Mouse (Mus musculus): Measurements from ENCODE around the gene Camta2. TPM values are rescaled to one million over a fixed set of nuclear protein-coding genes. Genes with fewer than 3 reads are reported as not detected.

The Camta2 gene
- polyA plus RNA-seq, 1 experiment from 2014 or later, result 16.4 TPM

DNA sequence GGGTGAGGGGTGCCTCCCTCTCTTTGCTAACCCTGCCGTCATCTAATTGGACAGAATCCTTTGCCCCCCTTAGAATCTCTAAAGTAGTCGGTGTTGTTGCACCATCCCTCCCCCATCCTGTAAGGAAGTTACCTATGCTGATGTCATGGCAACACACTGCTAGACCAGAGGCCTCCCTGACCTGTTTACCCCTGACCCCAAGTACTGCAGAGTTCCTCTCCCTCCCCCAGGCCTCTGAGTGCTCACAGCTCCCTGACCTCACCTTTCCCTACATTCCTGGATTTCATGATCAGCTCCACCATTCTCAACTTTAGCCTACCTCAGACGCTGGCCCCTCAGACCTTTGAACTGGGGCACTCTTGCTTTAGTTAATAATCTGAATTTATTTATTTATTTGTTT, 18.2 kb upstream of the Camta2 start:
- H3K4me2 ChIP-seq (replicated peaks), result no peak overlapping the region
- H3K9ac ChIP-seq (replicated peaks), result no peak overlapping the region
- H3K4me1 ChIP-seq (replicated peaks), result peaks cover 17% of the 10 kb centered on the region
- no peak for ATAC-seq
- peaks cover 75% of the 10 kb centered on the region for H3K36me3 ChIP-seq
- no peak overlapping the region for H3K27ac ChIP-seq
- 92% methylated on average over 3 of the region's 3 CpGs for WGBS
- no peaks in the 10 kb centered on the region for H3K9me3 ChIP-seq
- H3K27me3 ChIP-seq, result no peaks in the 10 kb centered on the region
- H3K4me3 ChIP-seq (replicated peaks), result no peak overlapping the region

GRCm38 (mm10) chr11:70702781-70703180, 14.9 kb upstream of the Camta2 start:
- Histone ChIP-seq H3K4me1 (replicated peaks) (peaks cover 25% of the 10 kb centered on the region), H3K9ac (replicated peaks) (peak overlapping the region; percentile 58), H3K4me3 (replicated peaks) (no peak overlapping the region), H3K9me3 (no peaks in the 10 kb centered on the region), H3K27me3 (no peaks in the 10 kb centered on the region), H3K27ac (no peak overlapping the region), H3K36me3 (peaks cover 45% of the 10 kb centered on the region), H3K4me2 (replicated peaks) (peak overlapping the region; percentile 85; the same call in 1 of the 2 replicates)
- WGBS, result 83% methylated on average over 6 of the region's 6 CpGs
- no peak for ATAC-seq

DNA sequence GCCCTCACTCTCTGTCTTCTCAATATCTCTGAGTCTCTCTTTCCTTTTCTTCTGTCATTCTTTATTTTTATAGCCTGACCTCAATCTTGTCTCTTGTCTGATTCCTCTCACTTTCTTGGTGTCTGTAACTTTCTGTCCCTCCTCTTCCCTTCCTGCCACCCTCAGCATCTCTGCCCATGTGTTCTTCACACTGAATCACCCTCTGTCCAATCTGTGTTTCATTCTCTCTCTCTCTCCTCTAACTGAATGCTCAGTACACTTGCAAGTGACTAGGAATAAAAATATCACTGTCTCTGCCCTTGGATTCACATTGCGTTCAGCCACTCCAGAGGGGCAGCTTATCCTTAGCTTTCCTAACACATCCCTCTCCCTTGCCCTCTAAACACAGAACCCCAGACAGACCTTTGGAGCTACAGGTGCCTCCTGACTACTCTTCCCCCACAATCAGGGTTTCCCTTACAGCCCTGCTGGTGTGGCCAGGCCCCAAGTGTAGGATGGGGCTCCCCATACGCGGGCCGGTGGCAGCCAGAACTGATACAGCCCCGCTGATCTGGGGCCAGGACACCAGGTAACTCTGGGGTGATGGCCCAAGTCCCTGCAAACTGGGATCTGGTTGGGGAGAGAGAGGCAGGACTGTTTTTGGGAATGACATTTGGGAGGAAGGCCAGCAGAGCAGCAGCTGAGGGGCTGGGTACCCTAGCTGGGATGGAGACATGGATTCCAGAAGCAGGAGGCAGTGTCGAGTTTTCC, 14.3 kb upstream of the Camta2 start:
- no peak overlapping the region for H3K27ac ChIP-seq
- 84% methylated on average over 6 of the region's 6 CpGs for WGBS
- no peaks in the 10 kb centered on the region for H3K27me3 ChIP-seq
- H3K4me1 ChIP-seq (replicated peaks), result peaks cover 25% of the 10 kb centered on the region
- peak overlapping the region; percentile 85 for H3K4me2 ChIP-seq (replicated peaks)
- H3K9ac ChIP-seq (replicated peaks), result peak overlapping the region; percentile 58
- H3K4me3 ChIP-seq (replicated peaks), result no peak overlapping the region
- ATAC-seq, result no peak
- peaks cover 39% of the 10 kb centered on the region for H3K36me3 ChIP-seq
- H3K9me3 ChIP-seq, result no peaks in the 10 kb centered on the region

DNA sequence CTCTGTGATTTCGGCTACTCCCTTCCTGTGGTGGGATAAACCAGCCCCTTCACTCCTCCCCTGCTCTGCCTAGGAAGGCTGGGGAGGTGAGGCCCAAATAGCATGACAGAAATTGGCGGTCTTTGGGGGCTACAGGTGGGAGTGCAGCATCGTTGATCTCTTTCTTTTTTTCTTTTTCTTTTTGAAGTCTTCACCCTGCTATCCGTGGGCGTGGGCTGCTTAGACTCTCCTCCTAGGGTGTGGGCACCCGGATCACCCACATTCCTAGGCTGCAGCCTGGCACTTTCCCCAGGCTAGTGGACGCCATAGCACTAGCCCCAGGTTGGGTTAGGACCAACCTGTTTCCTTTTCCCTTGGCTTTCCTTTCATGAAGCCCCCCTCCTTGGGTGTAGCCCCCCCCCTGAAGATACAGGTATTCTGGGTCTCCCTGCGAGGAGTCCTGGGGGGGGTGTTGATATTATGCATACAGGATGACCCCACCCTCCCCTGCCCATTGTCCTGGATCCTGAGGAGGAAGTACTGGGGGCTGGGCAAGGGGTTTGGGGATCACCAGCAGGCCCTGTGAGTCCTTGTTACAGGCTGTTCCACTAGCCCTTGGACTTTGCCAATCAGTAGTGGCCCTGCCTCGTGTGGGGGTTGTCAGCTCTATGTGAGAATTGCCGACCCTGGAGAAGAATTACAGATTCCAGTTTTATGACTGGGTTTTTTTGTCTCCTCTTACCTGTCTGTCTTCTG, 13.5 kb upstream of the Camta2 start:
- 21% methylated on average over 10 of the region's 10 CpGs for WGBS
- H3K36me3 ChIP-seq, result peaks cover 31% of the 10 kb centered on the region
- H3K9ac ChIP-seq (replicated peaks), result peak overlapping the region; percentile 94
- peaks cover 25% of the 10 kb centered on the region for H3K4me1 ChIP-seq (replicated peaks)
- H3K4me3 ChIP-seq (replicated peaks), result peak overlapping the region; percentile 80
- H3K27ac ChIP-seq, result no peak overlapping the region
- 0 out of 2 replicates have a peak, but pooled peaks have one; percentile 11 for ATAC-seq
- no peaks in the 10 kb centered on the region for H3K9me3 ChIP-seq
- peak overlapping the region; percentile 85 for H3K4me2 ChIP-seq (replicated peaks)
- H3K27me3 ChIP-seq, result no peaks in the 10 kb centered on the region

- H3K9ac ChIP-seq (replicated peaks), result peak overlapping the region; percentile 94
- H3K27me3 ChIP-seq, result no peaks in the 10 kb centered on the region
- H3K27ac ChIP-seq, result peak overlapping the region; percentile 91
- peaks cover 23% of the 10 kb centered on the region for H3K36me3 ChIP-seq
- peak overlapping the region; percentile 80 for H3K4me3 ChIP-seq (replicated peaks)
- H3K4me1 ChIP-seq (replicated peaks), result peaks cover 25% of the 10 kb centered on the region
- under 1% methylated on average over 29 of the region's 34 CpGs for WGBS
- peak overlapping the region; percentile 85 for H3K4me2 ChIP-seq (replicated peaks)
- ATAC-seq, result peak; percentile 63
- no peaks in the 10 kb centered on the region for H3K9me3 ChIP-seq
These were observed 12.7 kb upstream of the Camta2 start for GRCm38 (mm10) chr11:70700613-70701012.

DNA sequence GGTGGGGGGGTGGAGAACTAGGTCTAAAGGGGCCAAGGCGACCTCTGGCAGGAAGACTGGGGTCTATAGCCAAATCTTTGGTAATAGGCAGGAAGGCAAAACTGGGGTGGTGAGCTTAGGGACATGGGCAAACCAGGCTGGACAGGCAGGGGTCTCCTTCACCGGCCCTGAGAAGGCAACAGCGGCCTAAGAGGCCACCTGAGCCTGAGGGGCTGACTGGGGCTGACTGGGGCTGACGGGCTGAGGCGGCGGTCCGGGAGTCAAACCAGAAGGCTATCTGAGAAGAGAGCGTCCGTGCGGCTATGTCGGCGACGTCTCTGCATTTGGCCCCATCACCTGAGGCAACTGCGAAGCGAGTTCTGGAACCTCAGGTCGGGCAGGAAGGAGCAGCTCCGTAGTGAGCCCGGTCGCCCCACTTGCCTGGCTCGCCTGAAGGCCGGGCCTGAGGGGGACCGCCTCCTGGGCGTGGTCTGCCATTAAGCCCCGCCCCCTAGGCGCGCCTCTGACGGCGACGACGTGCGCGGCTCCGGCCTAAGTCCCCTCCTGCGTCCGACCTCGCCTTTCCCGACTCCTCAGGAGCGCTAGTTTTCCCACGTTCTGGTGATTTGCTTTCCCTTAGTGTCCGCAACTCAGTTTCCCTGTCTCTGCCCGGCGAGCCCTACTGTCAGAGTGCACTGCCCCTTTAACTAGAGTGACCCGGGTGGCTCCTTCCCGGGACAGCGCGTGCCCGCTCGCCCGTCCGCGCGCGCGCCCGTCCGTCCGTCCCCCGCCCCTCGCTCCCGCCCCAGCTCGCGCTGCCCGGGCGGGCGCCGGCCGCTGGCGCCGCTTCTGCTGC, 12.0 kb upstream of the Camta2 start, which contains the start of the genes Inca1 and Kif1c:
Gene Inca1, minus strand, starts transcription at position 434 of the 835 bp plus-strand sequence.
Gene Kif1c, plus strand, starts transcription at position 827 of the 835 bp plus-strand sequence.
- ATAC-seq, result peak; percentile 94
- WGBS, result 1% methylated on average over 69 of the region's 69 CpGs
- peak within 1 kb of the TSS; percentile 94 for H3K9ac ChIP-seq (replicated peaks)

DNA sequence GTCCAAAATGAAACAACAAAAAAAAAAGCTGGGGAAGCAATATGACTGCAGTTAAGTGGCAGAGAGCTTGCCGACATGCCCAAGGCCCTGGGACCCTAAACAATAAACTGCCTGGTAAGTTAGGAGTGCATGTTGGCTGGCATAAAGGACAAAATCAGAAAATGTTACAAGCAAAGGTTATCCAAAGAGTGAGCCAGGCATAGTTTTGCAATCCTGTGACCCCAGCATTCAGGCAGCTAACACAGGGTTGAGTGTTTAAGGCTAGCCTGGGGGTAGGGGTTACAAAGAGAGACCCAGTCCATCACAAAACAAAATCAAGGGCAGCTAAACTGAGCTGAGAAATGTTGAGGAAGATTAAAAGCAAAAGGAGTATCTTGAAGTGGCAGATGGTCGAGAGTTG, 11.1 kb upstream of the Camta2 start:
- WGBS, result 80% methylated on average over 2 of the region's 2 CpGs

More for the DNA sequence above, 12.0 kb upstream of the Camta2 start, which contains the start of the genes Inca1 and Kif1c:
- Histone ChIP-seq H3K4me1 (replicated peaks) (peaks cover 25% of the 10 kb centered on the region), H3K36me3 (peaks cover 16% of the 10 kb centered on the region), H3K27me3 (no peaks in the 10 kb centered on the region), H3K4me3 (replicated peaks) (peak within 1 kb of the TSS; percentile 80), H3K27ac (peak within 1 kb of the TSS; percentile 91), H3K9me3 (no peaks in the 10 kb centered on the region), H3K4me2 (replicated peaks) (peak within 1 kb of the TSS; percentile 85)

DNA sequence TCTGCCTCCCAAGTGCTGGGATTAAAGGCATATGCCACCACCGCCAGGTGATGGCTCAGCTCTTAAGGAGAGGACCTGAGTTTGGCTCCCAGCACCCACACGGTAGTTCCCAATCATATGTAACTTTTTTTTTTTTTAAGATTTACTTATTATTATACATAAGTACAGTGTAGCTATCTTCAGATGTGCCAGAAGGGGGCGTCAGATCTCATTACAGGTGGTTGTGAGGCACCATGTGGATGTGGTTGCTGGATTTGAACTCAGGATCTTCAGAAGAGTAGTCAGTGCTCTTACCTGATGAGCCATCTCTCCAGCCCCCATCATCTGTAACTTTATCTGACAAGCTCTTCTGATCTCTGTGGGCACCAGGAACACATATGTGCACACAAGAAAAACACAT, 9.5 kb upstream of the Camta2 start:
- Histone ChIP-seq H3K9me3 (no peaks in the 10 kb centered on the region), H3K9ac (replicated peaks) (no peak overlapping the region), H3K4me2 (replicated peaks) (no peak overlapping the region), H3K36me3 (no peaks in the 10 kb centered on the region), H3K4me1 (replicated peaks) (peaks cover 20% of the 10 kb centered on the region), H3K27ac (no peak overlapping the region), H3K4me3 (replicated peaks) (no peak overlapping the region), H3K27me3 (no peaks in the 10 kb centered on the region)
- no peak for ATAC-seq
- 74% methylated on average over 3 of the region's 3 CpGs for WGBS

More for the DNA sequence above, 11.1 kb upstream of the Camta2 start:
- Histone ChIP-seq H3K4me2 (replicated peaks) (no peak overlapping the region), H3K9ac (replicated peaks) (no peak overlapping the region), H3K36me3 (peaks cover 8% of the 10 kb centered on the region), H3K9me3 (no peaks in the 10 kb centered on the region), H3K4me3 (replicated peaks) (no peak overlapping the region), H3K27me3 (no peaks in the 10 kb centered on the region), H3K27ac (no peak overlapping the region), H3K4me1 (replicated peaks) (peaks cover 25% of the 10 kb centered on the region)
- no peak for ATAC-seq

GRCm38 (mm10) chr11:70693504-70693903, 5.6 kb upstream of the Camta2 start:
- H3K9me3 ChIP-seq, result no peaks in the 10 kb centered on the region
- 69% methylated on average over 3 of the region's 3 CpGs for WGBS
- ATAC-seq, result no peak

DNA sequence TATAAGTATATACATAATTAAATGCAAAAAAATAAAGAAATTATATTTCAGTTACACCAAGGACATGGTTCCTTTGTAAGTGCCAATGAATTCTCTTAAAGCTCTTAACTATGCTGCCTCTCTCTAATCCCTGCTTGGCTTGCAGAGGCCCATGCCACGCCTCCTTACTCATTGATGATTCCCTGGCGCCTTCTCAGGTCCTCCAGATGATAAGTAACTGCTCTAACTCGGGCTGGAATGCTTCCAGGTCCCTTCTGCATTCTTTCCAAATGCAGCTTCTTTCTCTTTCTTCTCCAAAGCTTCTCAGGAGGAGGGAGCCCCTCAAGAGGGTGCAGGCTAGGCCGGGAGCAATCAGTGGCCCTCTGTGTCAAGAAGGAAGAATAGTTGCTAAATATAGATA, 1.7 kb upstream of the Camta2 start:
- H3K9ac ChIP-seq (replicated peaks), result no peak overlapping the region
- H3K4me1 ChIP-seq (replicated peaks), result peaks cover 29% of the 10 kb centered on the region
- WGBS, result 56% methylated on average over 4 of the region's 4 CpGs
- no peak overlapping the region for H3K27ac ChIP-seq
- H3K9me3 ChIP-seq, result no peaks in the 10 kb centered on the region
- ATAC-seq, result no peak
- H3K36me3 ChIP-seq, result peaks cover 10% of the 10 kb centered on the region
- H3K27me3 ChIP-seq, result no peaks in the 10 kb centered on the region
- H3K4me3 ChIP-seq (replicated peaks), result no peak overlapping the region
- no peak overlapping the region for H3K4me2 ChIP-seq (replicated peaks)

More at GRCm38 (mm10) chr11:70693504-70693903, 5.6 kb upstream of the Camta2 start:
- Histone ChIP-seq H3K4me2 (replicated peaks) (no peak overlapping the region), H3K27ac (no peak overlapping the region), H3K27me3 (no peaks in the 10 kb centered on the region), H3K9ac (replicated peaks) (no peak overlapping the region), H3K4me3 (replicated peaks) (no peak overlapping the region), H3K4me1 (replicated peaks) (peaks cover 6% of the 10 kb centered on the region), H3K36me3 (no peaks in the 10 kb centered on the region)

DNA sequence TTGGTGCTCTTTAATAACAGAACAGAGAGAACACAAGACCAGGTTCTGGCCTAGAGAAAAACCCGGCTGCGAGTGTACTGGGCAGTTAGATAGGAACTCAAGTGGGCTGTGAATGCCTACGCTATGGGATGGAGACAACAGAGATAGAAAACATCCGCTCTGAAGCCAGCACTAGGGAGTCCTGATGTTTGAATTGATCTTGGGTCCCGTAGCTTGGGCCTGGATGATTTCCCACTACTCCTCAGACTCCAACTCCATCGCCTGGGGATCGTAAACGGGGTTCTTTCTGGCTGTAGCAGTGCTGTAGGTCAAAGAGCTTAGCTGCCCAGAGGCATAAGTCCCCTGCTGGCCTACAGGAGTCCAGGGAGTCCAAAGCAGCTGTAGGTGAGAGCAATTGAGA, 467 bp upstream of the Camta2 start:
- 8% methylated on average over 8 of the region's 8 CpGs for WGBS
- H3K27me3 ChIP-seq, result no peaks in the 10 kb centered on the region
- H3K4me2 ChIP-seq (replicated peaks), result peak overlapping the region; percentile 75
- H3K4me3 ChIP-seq (replicated peaks), result peak overlapping the region; percentile 88
- ATAC-seq, result no peak
- H3K4me1 ChIP-seq (replicated peaks), result peaks cover 29% of the 10 kb centered on the region
- peak overlapping the region; percentile 84 for H3K27ac ChIP-seq
- no peaks in the 10 kb centered on the region for H3K9me3 ChIP-seq
- H3K9ac ChIP-seq (replicated peaks), result peak overlapping the region; percentile 90
- H3K36me3 ChIP-seq, result peaks cover 20% of the 10 kb centered on the region

Measured in midbrain, embryonic 13.5 days (tissue).